Mouse (Mus musculus): Measurements from ENCODE around the gene Csl.

Csl gene

DNA sequence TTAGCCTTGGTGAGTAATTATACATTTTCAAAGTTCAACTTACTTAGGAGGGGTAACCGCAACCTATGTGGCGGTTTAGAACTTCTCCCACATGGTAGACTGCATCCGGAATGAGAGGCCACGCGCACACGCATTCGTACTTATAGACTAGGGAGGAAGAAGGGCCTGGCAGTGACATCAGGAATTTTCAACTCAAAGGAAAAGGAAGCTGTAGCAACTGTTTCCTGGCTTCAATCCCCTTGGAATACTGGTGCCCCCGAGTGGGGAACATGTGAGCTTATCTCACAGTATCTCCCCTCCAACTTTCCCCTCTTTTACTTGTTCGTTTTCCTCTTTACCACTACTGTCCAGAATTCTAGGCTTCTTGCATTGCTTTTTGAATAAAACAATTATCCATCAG lies at the start of gene Csl:
Gene Csl, minus strand, starts transcription at position 101 of the 400 bp plus-strand sequence.
- no peak for DNase-seq (ENCODE audit: low read depth, low spot score)

- no peak for DNase-seq (ENCODE audit: low read depth, low spot score)
These were observed 30.0 kb upstream of the Csl start for GRCm38 (mm10) chr10:99789418-99789817.

DNA sequence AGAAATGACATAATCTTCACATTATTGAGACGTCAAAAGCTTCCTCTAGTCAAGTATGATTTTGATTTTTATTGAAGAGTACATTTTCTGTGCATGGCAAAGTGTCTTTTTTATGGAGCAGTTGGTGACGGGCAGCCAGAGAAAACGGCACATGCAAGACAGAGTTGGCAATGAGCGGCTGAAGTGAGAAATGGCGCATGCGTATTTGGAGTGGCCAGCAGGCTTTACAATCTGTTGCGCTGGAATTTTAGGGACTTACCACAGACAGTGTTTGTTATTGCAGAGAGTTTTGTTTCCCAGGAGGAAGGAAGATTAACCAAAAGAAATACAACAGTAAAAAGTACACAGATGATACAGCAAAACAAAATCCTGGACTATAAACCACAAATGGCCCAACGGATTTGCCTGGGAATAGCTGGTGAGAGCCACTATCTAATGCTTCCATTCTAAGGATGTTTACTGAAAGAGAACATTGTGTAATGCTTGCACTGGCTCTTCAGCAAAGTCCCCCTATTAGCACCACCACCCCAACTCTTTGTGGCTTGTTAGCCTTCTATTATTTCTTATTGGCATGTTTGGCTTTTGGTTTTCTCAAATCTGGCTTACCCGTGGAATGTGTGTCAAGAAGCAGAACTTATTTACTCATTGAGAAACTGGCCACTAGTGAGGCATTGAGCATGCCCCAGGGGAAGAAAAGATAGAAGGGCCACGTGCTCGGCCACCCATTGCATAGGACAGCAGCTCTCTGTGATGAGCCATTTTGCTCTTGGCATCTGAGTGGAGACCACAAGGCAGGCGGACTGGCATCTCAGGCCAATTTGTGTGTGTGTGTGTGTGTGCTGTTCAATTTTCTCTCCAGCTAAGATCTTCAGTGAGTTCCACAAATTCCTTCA lies 15.0 kb upstream of the Csl start:
- DNase-seq (ENCODE audit: low read depth, low spot score), result no peak

- DNase-seq (ENCODE audit: low read depth, low spot score), result no peak
These were observed 9.3 kb downstream of the Csl start for GRCm38 (mm10) chr10:99750146-99750545.

GRCm38 (mm10) chr10:99748668-99749260 lies 10.7 kb downstream of the Csl start:
- DNase-seq (ENCODE audit: low read depth, low spot score), result no peak

- no peak for DNase-seq (ENCODE audit: low read depth, low spot score)
These were observed 11.4 kb downstream of the Csl start for GRCm38 (mm10) chr10:99748009-99748408.

DNA sequence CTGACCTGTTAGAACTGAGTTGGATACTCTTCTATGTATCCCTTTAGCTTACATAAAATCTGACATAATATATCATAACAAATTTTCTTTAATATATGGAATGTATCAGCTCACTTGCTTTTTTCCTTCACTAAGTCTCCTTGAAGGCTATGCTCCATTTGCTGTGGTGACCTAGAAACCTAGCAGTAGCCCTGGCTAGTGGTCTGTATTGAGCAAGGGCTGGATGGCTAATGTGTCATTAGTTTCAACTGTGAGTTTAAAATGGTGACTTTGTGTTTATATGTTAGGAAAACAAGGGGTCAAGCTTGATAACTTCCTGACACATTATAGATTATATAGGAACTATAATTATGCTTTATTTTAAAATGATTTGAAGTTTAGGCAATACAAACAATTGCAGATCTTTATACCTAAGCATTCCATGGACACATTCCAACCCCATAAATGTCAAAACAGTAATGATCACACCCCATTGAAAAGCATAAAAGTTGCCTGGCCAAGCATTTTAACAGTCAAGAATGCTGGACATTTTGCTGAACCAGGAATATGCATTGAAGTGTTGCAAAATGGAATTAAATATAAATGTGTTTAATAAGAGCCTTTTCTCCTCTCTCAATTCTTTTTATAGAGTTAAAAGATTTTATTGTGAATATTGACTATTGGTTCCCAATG lies 17.7 kb downstream of the Csl start:
- no peak for DNase-seq (ENCODE audit: low read depth, low spot score)

DNA sequence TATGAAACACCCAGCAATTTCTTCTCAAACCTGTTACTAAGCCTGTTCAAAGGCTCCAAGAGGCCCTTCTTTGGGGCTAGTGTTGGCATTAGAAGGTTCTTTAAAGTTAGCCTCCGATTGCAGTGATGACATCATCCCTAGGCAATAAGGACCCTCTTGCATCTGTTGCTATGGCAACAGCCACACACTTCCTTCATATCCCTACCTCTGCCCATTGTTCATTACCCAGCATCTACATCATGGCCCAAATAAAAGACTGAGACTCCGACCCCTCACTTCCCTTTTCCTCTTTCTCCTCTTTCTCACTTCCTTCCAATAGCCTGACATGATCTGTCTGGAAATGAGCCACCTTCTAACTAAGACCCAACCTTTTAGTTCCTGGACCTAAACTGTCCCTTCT lies 46.3 kb downstream of the Csl start:
- no peak for DNase-seq (ENCODE audit: low read depth, low spot score)

DNA sequence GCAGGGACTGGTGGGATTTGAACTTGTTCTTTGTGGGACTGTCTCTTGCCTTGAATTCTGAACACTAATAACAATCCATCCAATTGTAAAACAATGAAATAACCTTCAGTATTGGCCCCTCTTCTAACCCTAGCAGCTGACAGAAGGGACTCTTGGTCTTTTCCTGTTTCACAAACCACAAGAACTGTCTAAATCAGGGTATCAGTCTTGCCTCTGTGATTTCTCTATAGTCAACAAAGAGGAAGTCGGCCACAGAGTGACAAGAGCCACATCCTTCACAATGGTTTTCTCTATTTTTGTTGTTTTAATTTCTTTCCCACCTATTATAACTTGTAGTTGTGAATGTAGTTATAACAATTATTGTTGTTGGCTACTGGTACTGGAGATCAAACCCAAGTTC lies 47.9 kb downstream of the Csl start:
- no peak for DNase-seq (ENCODE audit: low read depth, low spot score)
